Mouse (Mus musculus): ENCODE data around the gene Fbl. TPM values are rescaled to one million over a fixed set of nuclear protein-coding genes. Genes with fewer than 3 reads are reported as not detected.
A peak's percentile ranks its signal among the peaks of the same experiment; 100 is the strongest.
"Not testable (repeated sequence)": the region's sequence is repeated elsewhere in the genome, so short reads cannot be mapped to it uniquely, and the experiment has no call there.

The Fbl gene
- polyA plus RNA-seq, 1 experiment from 2014 or later: 52.5 TPM

- Histone ChIP-seq H3K27ac (ENCODE audit: low read depth) (no peak overlapping the region), H3K9ac (ENCODE audit: low read length) (no peak overlapping the region), H3K4me2 (ENCODE audit: low read length) (no peak overlapping the region), H3K4me3 (ENCODE audit: low read depth, low read length) (no peak overlapping the region), H3K36me3 (ENCODE audit: control insufficient read depth, insufficient read depth, low read length) (no peaks in the 10 kb centered on the region), H3K27me3 (replicated peaks; ENCODE audit: control insufficient read depth, insufficient read depth, low read length) (no peaks in the 10 kb centered on the region), H3K4me1 (replicated peaks; ENCODE audit: control insufficient read depth, insufficient read depth, low read length) (no peaks in the 10 kb centered on the region), H3K9me3 (ENCODE audit: control insufficient read depth, low read length) (no peaks in the 10 kb centered on the region)
- ATAC-seq (replicated peaks; ENCODE audit: low FRiP score, low TSS enrichment, low read depth) (no peak), DNase-seq (ENCODE audit: low spot score) (no peak)
- WGBS: 58% methylated on average over 19 of the region's 19 CpGs
These were observed 33.9 kb downstream of the Fbl start for GRCm38 (mm10) chr7:28203207-28204108.

GRCm38 (mm10) chr7:28206044-28206600, 36.6 kb downstream of the Fbl start:
- Histone ChIP-seq H3K9me3 (ENCODE audit: control insufficient read depth, low read length) (no peaks in the 10 kb centered on the region), H3K27me3 (replicated peaks; ENCODE audit: control insufficient read depth, insufficient read depth, low read length) (no peaks in the 10 kb centered on the region), H3K36me3 (ENCODE audit: control insufficient read depth, insufficient read depth, low read length) (no peaks in the 10 kb centered on the region), H3K4me2 (ENCODE audit: low read length) (no peak overlapping the region), H3K4me1 (replicated peaks; ENCODE audit: control insufficient read depth, insufficient read depth, low read length) (no peaks in the 10 kb centered on the region), H3K9ac (ENCODE audit: low read length) (no peak overlapping the region), H3K4me3 (ENCODE audit: low read depth, low read length) (no peak overlapping the region), H3K27ac (ENCODE audit: low read depth) (no peak overlapping the region)
- ATAC-seq (replicated peaks; ENCODE audit: low FRiP score, low TSS enrichment, low read depth): no peak
- WGBS: 64% methylated on average over 4 of the region's 4 CpGs
- DNase-seq (ENCODE audit: low spot score): no peak

GRCm38 (mm10) chr7:28208396-28208987, 39.0 kb downstream of the Fbl start:
- DNase-seq (ENCODE audit: low spot score) (peak; percentile 59), ATAC-seq (replicated peaks; ENCODE audit: low FRiP score, low TSS enrichment, low read depth) (no peak)
- H3K9ac ChIP-seq (ENCODE audit: low read length): peak overlapping the region; percentile 18; the same call in 1 of the 2 replicates
- no peaks in the 10 kb centered on the region for H3K4me1 ChIP-seq (replicated peaks; ENCODE audit: control insufficient read depth, insufficient read depth, low read length)
- H3K9me3 ChIP-seq (ENCODE audit: control insufficient read depth, low read length): no peaks in the 10 kb centered on the region
- H3K4me2 ChIP-seq (ENCODE audit: low read length): peak overlapping the region; percentile 48
- no peaks in the 10 kb centered on the region for H3K36me3 ChIP-seq (ENCODE audit: control insufficient read depth, insufficient read depth, low read length)
- H3K27ac ChIP-seq (ENCODE audit: low read depth): no peak overlapping the region
- peak overlapping the region; percentile 28 for H3K4me3 ChIP-seq (ENCODE audit: low read depth, low read length)
- H3K27me3 ChIP-seq (replicated peaks; ENCODE audit: control insufficient read depth, insufficient read depth, low read length): no peaks in the 10 kb centered on the region
- WGBS: 47% methylated on average over 12 of the region's 12 CpGs

GRCm38 (mm10) chr7:28208988-28209508, 39.5 kb downstream of the Fbl start:
- Histone ChIP-seq H3K9ac (ENCODE audit: low read length) (peak overlapping the region; percentile 18; the same call in 1 of the 2 replicates), H3K27ac (ENCODE audit: low read depth) (peak overlapping the region; percentile 51; the same call in 1 of the 2 replicates), H3K4me3 (ENCODE audit: low read depth, low read length) (peak overlapping the region; percentile 28), H3K9me3 (ENCODE audit: control insufficient read depth, low read length) (no peaks in the 10 kb centered on the region), H3K36me3 (ENCODE audit: control insufficient read depth, insufficient read depth, low read length) (no peaks in the 10 kb centered on the region), H3K4me1 (replicated peaks; ENCODE audit: control insufficient read depth, insufficient read depth, low read length) (no peaks in the 10 kb centered on the region), H3K27me3 (replicated peaks; ENCODE audit: control insufficient read depth, insufficient read depth, low read length) (no peaks in the 10 kb centered on the region), H3K4me2 (ENCODE audit: low read length) (peak overlapping the region; percentile 48)
- DNase-seq (ENCODE audit: low spot score): no peak
- ATAC-seq (replicated peaks; ENCODE audit: low FRiP score, low TSS enrichment, low read depth): no peak; the same call in 1 of the 2 replicates
- 45% methylated on average over 19 of the region's 19 CpGs for WGBS

GRCm38 (mm10) chr7:28210731-28211130, 41.2 kb downstream of the Fbl start:
- Histone ChIP-seq H3K4me1 (replicated peaks; ENCODE audit: control insufficient read depth, insufficient read depth, low read length) (no peaks in the 10 kb centered on the region), H3K9ac (ENCODE audit: low read length) (no peak overlapping the region), H3K36me3 (ENCODE audit: control insufficient read depth, insufficient read depth, low read length) (no peaks in the 10 kb centered on the region), H3K4me2 (ENCODE audit: low read length) (no peak overlapping the region), H3K27me3 (replicated peaks; ENCODE audit: control insufficient read depth, insufficient read depth, low read length) (no peaks in the 10 kb centered on the region), H3K27ac (ENCODE audit: low read depth) (no peak overlapping the region), H3K4me3 (ENCODE audit: low read depth, low read length) (no peak overlapping the region), H3K9me3 (ENCODE audit: control insufficient read depth, low read length) (no peaks in the 10 kb centered on the region)
- ATAC-seq (replicated peaks; ENCODE audit: low FRiP score, low TSS enrichment, low read depth) (no peak), DNase-seq (ENCODE audit: low spot score) (peak; percentile 37)
- 36% methylated on average over 5 of the region's 5 CpGs for WGBS

- no peak overlapping the region for H3K27ac ChIP-seq (ENCODE audit: low read depth)
- ATAC-seq (replicated peaks; ENCODE audit: low FRiP score, low TSS enrichment, low read depth) (peak; percentile 23; the same call in 1 of the 2 replicates), DNase-seq (ENCODE audit: low spot score) (peak; percentile 84)
- H3K4me2 ChIP-seq (ENCODE audit: low read length): no peak overlapping the region
- H3K4me3 ChIP-seq (ENCODE audit: low read depth, low read length): no peak overlapping the region
- no peaks in the 10 kb centered on the region for H3K27me3 ChIP-seq (replicated peaks; ENCODE audit: control insufficient read depth, insufficient read depth, low read length)
- no peaks in the 10 kb centered on the region for H3K9me3 ChIP-seq (ENCODE audit: control insufficient read depth, low read length)
- WGBS: 35% methylated on average over 10 of the region's 10 CpGs
- no peaks in the 10 kb centered on the region for H3K4me1 ChIP-seq (replicated peaks; ENCODE audit: control insufficient read depth, insufficient read depth, low read length)
- H3K36me3 ChIP-seq (ENCODE audit: control insufficient read depth, insufficient read depth, low read length): no peaks in the 10 kb centered on the region
- H3K9ac ChIP-seq (ENCODE audit: low read length): no peak overlapping the region
These were observed 44.6 kb downstream of the Fbl start for GRCm38 (mm10) chr7:28214142-28214541.

GRCm38 (mm10) chr7:28215950-28216349, 46.4 kb downstream of the Fbl start:
- not testable (repeated sequence) for H3K27me3 ChIP-seq (replicated peaks; ENCODE audit: control insufficient read depth, insufficient read depth, low read length); H3K36me3 ChIP-seq (ENCODE audit: control insufficient read depth, insufficient read depth, low read length); H3K9ac ChIP-seq (ENCODE audit: low read length); H3K9me3 ChIP-seq (ENCODE audit: control insufficient read depth, low read length); H3K4me1 ChIP-seq (replicated peaks; ENCODE audit: control insufficient read depth, insufficient read depth, low read length); H3K27ac ChIP-seq (ENCODE audit: low read depth); ATAC-seq (replicated peaks; ENCODE audit: low FRiP score, low TSS enrichment, low read depth); H3K4me3 ChIP-seq (ENCODE audit: low read depth, low read length); H3K4me2 ChIP-seq (ENCODE audit: low read length); DNase-seq (ENCODE audit: low spot score)
- 90% methylated on average over 2 of the region's 2 CpGs for WGBS

- H3K9me3 ChIP-seq (ENCODE audit: control insufficient read depth, low read length); H3K4me3 ChIP-seq (ENCODE audit: low read depth, low read length); H3K9ac ChIP-seq (ENCODE audit: low read length); H3K27me3 ChIP-seq (replicated peaks; ENCODE audit: control insufficient read depth, insufficient read depth, low read length); DNase-seq (ENCODE audit: low spot score); H3K27ac ChIP-seq (ENCODE audit: low read depth); H3K4me1 ChIP-seq (replicated peaks; ENCODE audit: control insufficient read depth, insufficient read depth, low read length); H3K36me3 ChIP-seq (ENCODE audit: control insufficient read depth, insufficient read depth, low read length); H3K4me2 ChIP-seq (ENCODE audit: low read length); ATAC-seq (replicated peaks; ENCODE audit: low FRiP score, low TSS enrichment, low read depth): not testable (repeated sequence)
- 83% methylated on average over 6 of the region's 13 CpGs for WGBS
These were observed 48.3 kb downstream of the Fbl start for GRCm38 (mm10) chr7:28217811-28218210.
